Mouse (Mus musculus) embryonic stem cell, embryonic (primary cell): ENCODE data around the gene Camk1.

Experiments used
- CTCF ChIA-PET, 4 experiments: fragments of 300-600 bp in 2 of 4; fragments of 350-600 bp in 2 of 4; sonication (Branson Sonifier 250); formaldehyde crosslinking; loops; one replicate each; lab custom pipeline; 2022; ENCODE audit warnings: inconsistent platforms in 2 of 4; lab: Charles Lee
- POLR2A ChIA-PET, 4 experiments: fragments of 300-600 bp in 2 of 4; fragments of 350-600 bp in 2 of 4; sonication (Branson Sonifier 250); formaldehyde crosslinking; loops; one replicate each; lab custom pipeline; 2022; ENCODE audit warnings: antibody characterized with exemption in 4 of 4, inconsistent platforms in 1 of 4; lab: Charles Lee

Gene Camk1

GRCm38 (mm10) chr6:113343177-113344092 lies at the start of gene Camk1:
TSS of gene Camk1 (minus strand) at chr6:113343984.
- ChIA-PET CTCF (interaction anchor here in 3 of 4 experiments (0.6 to 1.5 kb wide), 6 partner anchors 23 to 151 kb away, joined by 3 to 7 read pairs (median 3); no protein-coding TSS in a partner anchor), POLR2A (interaction anchor here in 3 of 4 experiments (0.9 to 2.4 kb wide), 33 partner anchors 9 to 139 kb away, joined by 3 to 11 read pairs (median 4); partner anchors contain the start of genes Brpf1 (in 1 of the 3), Creld1 (in 1 of the 3), Il17rc (in 1 of the 3) and Jagn1 (in 1 of the 3))

- POLR2A ChIA-PET = interaction anchor here (0.6 to 12.1 kb wide), 50 partner anchors 8 to 347 kb away, joined by 3 to 114 read pairs (median 4); partner anchors contain the start of genes Arpc4 (in 2 of the 4), Rpusd3 (in 2 of the 4), Brpf1 (in 1 of the 4) and Camk1 (in 1 of the 4)
Measured at GRCm38 (mm10) chr6:113392387-113393071, 48.7 kb upstream of the Camk1 start.

GRCm38 (mm10) chr6:113392015-113392386 lies 48.2 kb upstream of the Camk1 start:
- CTCF ChIA-PET = interaction anchor here in 3 of 4 experiments (0.5 to 1.5 kb wide), 12 partner anchors 11 to 271 kb away, joined by 3 to 7 read pairs (median 4); no protein-coding TSS in a partner anchor
- POLR2A ChIA-PET = interaction anchor here (0.6 to 12.1 kb wide), 50 partner anchors 8 to 346 kb away, joined by 3 to 114 read pairs (median 4); partner anchors contain the start of genes Arpc4 (in 2 of the 4), Rpusd3 (in 2 of the 4), Brpf1 (in 1 of the 4) and Camk1 (in 1 of the 4)

More at GRCm38 (mm10) chr6:113392387-113393071, 48.7 kb upstream of the Camk1 start:
- CTCF ChIA-PET = interaction anchor here in 3 of 4 experiments (0.5 to 1.5 kb wide), 13 partner anchors 10 to 270 kb away, joined by 3 to 7 read pairs (median 3); no protein-coding TSS in a partner anchor

- POLR2A ChIA-PET = interaction anchor here in 2 of 4 experiments (0.6 to 12.1 kb wide), 9 partner anchors 9 to 139 kb away, joined by 4 to 114 read pairs (median 13); partner anchors contain the start of genes Arpc4 (in 1 of the 2), Brpf1 (in 1 of the 2) and Camk1 (in 1 of the 2)
Measured at GRCm38 (mm10) chr6:113390715-113391114, 46.9 kb upstream of the Camk1 start.

DNA sequence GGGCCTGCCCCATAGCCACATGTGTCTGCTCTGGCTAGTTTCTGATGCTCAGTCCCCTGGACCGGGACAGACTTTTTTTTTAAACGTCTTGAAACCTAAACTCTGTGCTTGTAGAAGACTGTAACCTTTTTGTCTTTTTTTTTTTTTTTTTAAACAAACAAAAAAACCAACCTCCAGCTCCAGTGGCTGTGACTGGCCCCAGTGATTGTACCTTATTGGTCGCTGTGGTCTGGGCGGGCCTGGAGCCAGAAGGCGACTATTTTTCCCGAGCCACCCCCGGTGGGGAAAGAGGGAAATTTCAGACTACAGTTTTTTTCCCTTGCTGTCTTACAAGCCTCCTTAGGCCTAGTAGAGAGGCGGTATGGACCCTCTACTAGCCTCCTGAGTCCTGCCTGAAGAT lies 45.2 kb upstream of the Camk1 start, which contains the start of gene Ttll3:
Gene Ttll3 (plus strand): TSS at position 301 of the 400 bp plus-strand sequence.
- CTCF ChIA-PET = interaction anchor here in 2 of 4 experiments (0.6 to 1.6 kb wide), 4 partner anchors 9 to 38 kb away, joined by 4 to 6 read pairs (median 4); no protein-coding TSS in a partner anchor
- POLR2A ChIA-PET = interaction anchor here in 3 of 4 experiments (0.6 to 12.1 kb wide), 20 partner anchors 7 to 343 kb away, joined by 3 to 114 read pairs (median 4); partner anchors contain the start of gene Arpc4 (in 1 of the 3)

More at GRCm38 (mm10) chr6:113390715-113391114, 46.9 kb upstream of the Camk1 start:
- CTCF ChIA-PET = no interaction called here

DNA sequence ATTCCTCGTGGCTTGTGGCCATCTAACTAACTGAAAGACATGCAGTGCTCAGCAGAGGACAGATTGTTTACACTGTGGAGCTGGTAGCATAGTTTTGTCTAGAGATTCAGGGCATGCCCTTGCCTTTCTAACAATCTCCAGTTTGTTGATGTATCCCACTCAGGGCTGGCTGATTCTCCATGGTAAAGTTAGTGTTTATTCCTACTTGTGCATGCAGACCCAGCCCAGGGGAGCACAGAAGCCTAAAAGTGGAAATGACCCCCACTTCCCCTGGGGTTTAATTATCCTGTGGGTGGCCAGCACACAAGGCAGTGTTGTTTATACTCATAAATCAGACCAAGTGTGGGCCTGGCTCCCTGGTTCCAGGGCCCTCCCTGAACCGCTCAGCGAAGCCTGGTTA lies 42.2 kb upstream of the Camk1 start:
- POLR2A ChIA-PET = interaction anchor here in 2 of 4 experiments (1.6 to 8.2 kb wide), 3 partner anchors 6 to 11 kb away, joined by 4 to 82 read pairs (median 20); partner anchors contain the start of gene Ttll3 (in 1 of the 2)
- CTCF ChIA-PET = no interaction called here

- POLR2A ChIA-PET = interaction anchor here in 3 of 4 experiments (0.6 to 8.2 kb wide), 10 partner anchors 7 to 323 kb away, joined by 3 to 82 read pairs (median 4); partner anchors contain the start of genes Setd5 (in 1 of the 3) and Ttll3 (in 1 of the 3)
- CTCF ChIA-PET = interaction anchor here in 2 of 4 experiments (1.0 to 1.8 kb wide), 3 partner anchors 10 to 22 kb away, joined by 4 to 6 read pairs (median 5); no protein-coding TSS in a partner anchor
Measured at GRCm38 (mm10) chr6:113385160-113385714, 41.5 kb upstream of the Camk1 start.

DNA sequence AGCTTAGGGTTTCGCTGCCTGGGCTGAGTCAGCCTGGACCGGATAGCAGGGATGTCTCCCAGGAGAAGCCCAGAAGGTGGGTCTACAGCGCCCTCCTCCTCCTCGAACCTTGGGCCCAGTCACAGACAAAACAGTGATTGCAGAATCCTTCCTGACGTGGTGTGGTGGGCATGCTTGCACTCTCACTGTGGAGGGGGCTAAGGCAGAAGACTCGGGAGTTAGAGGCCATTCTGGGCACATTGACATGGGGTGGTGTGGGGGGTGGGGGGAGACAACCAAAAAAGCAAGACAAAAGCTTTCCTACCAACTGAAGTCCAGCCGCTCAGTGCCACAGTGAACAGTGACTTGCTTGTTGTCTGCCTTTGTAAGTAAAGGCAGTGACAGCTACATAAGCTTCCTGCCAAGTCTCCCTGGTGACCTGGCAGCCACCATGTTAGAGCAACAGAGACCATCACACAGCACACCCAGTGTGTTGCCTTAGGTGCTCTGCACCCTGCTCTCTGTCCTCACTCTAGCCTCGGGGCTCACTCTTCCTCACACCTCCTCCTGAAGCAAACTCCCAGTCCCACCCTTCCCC lies 40.7 kb upstream of the Camk1 start:
- CTCF ChIA-PET = interaction anchor here in 2 of 4 experiments (0.7 to 1.8 kb wide), 6 partner anchors 10 to 43 kb away, joined by 3 to 6 read pairs (median 4); no protein-coding TSS in a partner anchor
- POLR2A ChIA-PET = interaction anchor here (0.6 to 8.2 kb wide), 14 partner anchors 8 to 218 kb away, joined by 3 to 82 read pairs (median 5); partner anchors contain the start of gene Ttll3 (in 1 of the 4)

DNA sequence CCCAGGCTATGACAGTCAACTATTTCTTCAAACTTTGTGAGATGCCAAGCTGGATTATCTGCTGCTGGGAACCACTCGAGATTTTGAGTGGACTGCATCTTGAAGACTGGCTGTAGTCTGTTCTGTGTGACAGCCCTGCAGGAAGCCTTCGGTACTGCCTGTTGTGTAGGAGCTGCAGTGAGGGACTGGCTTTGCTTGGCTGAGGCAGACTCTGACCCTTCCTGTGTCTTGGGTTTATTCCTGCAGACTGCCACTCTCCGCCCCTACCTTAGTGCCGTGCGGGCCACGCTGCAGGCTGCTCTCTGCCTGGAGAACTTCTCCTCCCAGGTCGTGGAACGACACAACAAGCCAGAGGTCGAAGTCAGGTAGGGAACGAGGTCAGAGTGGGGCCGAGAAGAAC lies 36.7 kb upstream of the Camk1 start:
- ChIA-PET POLR2A (interaction anchor here (0.5 to 8.2 kb wide), 19 partner anchors 8 to 334 kb away, joined by 3 to 82 read pairs (median 4); partner anchors contain the start of genes Ttll3 (in 3 of the 4), Rpusd3 (in 1 of the 4) and Thumpd3 (in 1 of the 4)), CTCF (interaction anchor here (0.6 to 2.5 kb wide), 9 partner anchors 8 to 312 kb away, joined by 3 to 7 read pairs (median 3); partner anchors contain the start of gene Ttll3 (in 1 of the 4))

- ChIA-PET CTCF (interaction anchor here in 1 of 4 experiments (1.7 kb wide), 1 partner anchor 11 kb away, joined by 3 read pairs; no protein-coding TSS in a partner anchor), POLR2A (interaction anchor here in 3 of 4 experiments (0.9 to 8.2 kb wide), 11 partner anchors 9 to 73 kb away, joined by 3 to 82 read pairs (median 5); partner anchors contain the start of genes Ttll3 (in 3 of the 3) and Jagn1 (in 1 of the 3))
Measured at GRCm38 (mm10) chr6:113379246-113379645, 35.5 kb upstream of the Camk1 start.

DNA sequence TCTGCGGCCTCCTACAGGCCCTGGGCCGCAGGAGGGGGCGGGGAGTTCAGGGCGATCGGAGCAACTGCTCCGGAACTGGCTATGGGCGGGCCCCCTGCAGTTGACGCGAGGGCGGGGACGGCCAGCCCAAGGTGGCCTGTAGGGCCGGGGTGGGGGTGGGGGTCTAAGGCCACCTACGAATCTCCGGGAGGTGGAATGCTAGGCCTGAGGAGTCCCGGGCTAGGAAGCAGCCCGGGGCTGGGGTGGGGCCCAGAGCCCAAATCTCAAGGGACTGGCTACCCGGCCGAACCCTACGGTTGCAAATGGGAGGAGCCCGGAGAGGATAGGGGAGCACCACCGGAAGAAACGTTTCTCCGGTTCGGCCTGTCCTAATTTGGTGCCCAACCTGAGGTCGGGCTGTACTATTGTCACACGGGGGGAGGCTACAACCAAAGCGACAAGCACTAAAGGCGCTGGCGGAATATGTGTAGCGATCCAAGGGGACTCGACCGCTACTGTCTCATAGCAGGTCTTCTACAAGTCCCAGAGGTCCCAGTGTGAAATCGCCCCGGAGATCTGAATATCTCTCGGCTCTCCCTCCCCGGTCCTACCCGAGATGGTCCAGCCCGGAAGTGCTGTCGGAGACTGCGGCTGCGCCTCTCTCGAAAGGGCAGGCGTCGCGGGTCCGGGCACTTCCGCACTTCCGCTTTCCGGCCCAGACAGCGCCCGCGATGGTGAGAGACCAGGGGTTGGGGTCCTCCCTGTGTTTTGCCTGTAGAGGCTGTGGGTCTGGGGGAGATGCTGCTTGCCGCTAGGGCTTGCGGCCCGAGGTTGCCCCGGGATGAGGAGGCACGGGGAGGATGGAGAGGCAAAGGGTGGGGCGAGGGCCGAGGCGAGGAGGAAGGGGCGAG lies 34.0 kb upstream of the Camk1 start, which contains the start of the genes Tada3 and Arpc4:
Gene Tada3 (minus strand): TSS at position 388 of the 890 bp plus-strand sequence.
Gene Arpc4 (plus strand): TSS at position 620 of the 890 bp plus-strand sequence.
- ChIA-PET CTCF (no interaction called here), POLR2A (interaction anchor here in 3 of 4 experiments (1.1 to 8.2 kb wide), 6 partner anchors 8 to 72 kb away, joined by 3 to 82 read pairs (median 39); partner anchors contain the start of gene Ttll3 (in 2 of the 3))

- ChIA-PET POLR2A (interaction anchor here in 3 of 4 experiments (0.6 to 2.0 kb wide), 6 partner anchors 9 to 297 kb away, joined by 3 to 12 read pairs (median 6); no protein-coding TSS in a partner anchor), CTCF (no interaction called here)
Measured at GRCm38 (mm10) chr6:113377172-113377495, 33.4 kb upstream of the Camk1 start.

DNA sequence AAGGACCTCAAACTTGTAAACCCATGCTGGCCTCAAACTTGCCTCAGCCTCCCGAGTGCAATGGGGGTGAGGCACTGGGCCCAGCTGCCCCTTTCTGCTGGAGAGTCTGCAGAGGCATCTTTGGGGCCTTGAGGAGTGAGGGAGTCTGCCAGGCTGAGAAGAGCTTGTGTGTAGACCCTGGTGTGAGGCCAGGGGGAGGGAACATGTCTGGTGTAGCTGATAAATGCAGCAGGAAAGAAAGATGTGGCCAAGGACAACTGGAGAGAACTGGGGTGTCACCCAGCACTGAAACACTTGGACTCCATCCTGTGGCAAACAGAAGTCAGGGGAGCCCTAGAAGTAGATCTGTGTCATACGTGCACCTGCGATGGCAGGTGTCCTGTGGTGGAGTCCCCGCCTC lies 29.7 kb upstream of the Camk1 start:
- ChIA-PET CTCF (interaction anchor here in 1 of 4 experiments (0.6 kb wide), 1 partner anchor 305 kb away, joined by 4 read pairs; no protein-coding TSS in a partner anchor), POLR2A (interaction anchor here (0.6 to 3.5 kb wide), 9 partner anchors 9 to 31 kb away, joined by 3 to 22 read pairs (median 7); partner anchors contain the start of gene Camk1 (in 1 of the 4))

DNA sequence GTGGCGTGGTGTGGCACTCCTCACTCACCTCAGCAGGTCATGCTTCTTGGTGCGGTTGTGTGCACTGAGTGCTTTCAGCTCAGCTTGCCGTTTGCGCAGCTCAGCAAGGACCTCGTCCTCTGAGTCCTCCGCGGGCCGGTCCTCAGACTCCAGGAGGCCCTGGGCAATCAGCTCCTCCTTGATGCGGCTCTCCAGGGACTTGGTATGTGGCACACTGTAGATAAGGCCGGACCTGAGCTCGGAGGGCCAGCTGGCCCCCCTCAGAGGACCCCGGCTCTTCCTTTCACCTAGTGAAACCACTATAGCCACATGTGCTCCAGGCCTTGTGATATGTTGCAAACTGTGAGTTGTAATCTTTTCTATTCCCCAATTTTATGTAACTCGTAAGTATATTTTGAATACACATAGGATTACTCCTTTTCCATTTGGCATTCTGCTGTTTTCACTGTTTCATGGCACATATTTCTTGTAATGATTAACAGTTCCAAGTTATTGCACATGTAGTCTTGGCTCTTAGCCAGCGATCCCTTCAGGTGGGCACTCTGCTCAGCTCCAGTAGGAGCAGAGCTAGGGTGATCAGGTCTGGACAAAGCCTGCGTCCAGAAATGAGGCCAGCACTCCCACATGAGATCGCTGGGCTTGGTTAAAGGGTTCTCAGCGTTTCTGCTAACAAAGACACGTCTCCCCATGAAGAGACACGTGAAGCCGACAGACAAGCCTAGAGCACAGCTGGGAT lies 26.6 kb upstream of the Camk1 start:
- ChIA-PET CTCF (interaction anchor here in 1 of 4 experiments (0.9 to 1.6 kb wide), 3 partner anchors 11 to 22 kb away, joined by 3 to 4 read pairs (median 3); no protein-coding TSS in a partner anchor), POLR2A (interaction anchor here in 2 of 4 experiments (0.6 to 7.2 kb wide), 16 partner anchors 7 to 324 kb away, joined by 3 to 65 read pairs (median 6); partner anchors contain the start of genes Arpc4 (in 2 of the 2), Camk1 (in 1 of the 2) and Thumpd3 (in 1 of the 2))
